Mouse (Mus musculus) layer of hippocampus, adult 9-10 months (tissue): ENCODE measurements around the gene Zkscan5.
"Not testable (repeated sequence)": the region's sequence is repeated elsewhere in the genome, so short reads cannot be mapped to it uniquely, and the experiment has no call there.

Source experiments
- DNase-seq: peaks from one replicate; pipeline ENCODE4 v3.0.0; 2022; ENCODE audit warnings: low spot score

Gene Zkscan5

DNA sequence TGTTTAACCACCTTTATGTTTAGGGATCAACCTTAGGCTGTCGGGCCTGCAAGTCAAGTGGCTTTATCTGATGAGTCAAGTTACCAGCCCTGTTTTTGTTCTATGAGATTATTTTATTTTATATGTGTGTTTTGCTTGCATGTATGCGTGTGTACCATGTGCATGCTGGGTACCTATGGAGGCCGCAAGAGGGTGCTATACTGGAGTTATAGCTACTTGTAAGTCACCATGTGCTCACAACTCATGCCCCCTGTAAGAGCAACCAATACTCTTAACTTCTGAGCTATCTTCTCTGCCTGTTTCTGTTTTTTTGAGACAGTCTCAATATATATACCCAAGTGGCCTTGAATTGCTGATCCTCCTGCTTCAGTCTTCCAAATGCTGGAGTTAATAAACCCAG, 9.1 kb downstream of the Zkscan5 start:
- DNase-seq: no peak

DNA sequence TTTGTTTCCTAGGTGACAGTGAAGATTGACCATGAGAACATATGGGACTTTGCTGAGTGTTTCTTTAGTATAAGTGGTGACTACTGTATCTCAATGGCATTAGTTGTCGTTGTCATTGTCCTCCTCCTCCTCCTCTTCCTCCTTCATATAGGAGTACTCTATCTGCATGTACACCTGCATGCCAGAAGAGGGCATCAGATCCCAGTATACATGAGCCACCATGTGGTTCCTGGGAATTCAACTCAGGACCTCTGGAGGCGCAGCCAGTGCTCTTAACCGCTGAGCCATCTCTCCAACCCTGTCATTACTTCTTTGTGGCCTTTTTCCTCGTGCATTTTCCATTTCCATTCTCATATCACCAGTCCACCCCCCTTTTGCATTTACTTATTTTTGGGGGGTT, 10.3 kb downstream of the Zkscan5 start:
- no peak for DNase-seq

DNA sequence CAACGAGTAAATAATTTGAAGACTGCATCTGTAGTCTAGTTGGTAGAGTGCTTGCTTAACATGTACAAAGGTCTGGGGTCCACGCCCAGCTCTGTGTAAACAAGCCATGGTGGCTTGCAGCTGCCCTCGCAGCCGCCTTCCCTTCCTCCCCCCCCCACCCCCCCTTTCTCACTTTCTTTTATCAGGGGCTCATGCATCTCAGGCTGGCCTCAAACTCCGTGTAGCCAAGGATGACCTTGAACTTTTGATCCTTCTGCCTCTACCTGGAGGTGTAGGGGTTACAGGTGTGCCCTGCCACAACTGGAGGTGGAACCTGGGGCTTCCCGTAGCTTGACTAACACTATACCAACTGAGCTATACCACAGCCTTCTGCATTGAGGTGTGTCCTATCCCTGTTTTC, 13.4 kb downstream of the Zkscan5 start:
- DNase-seq: no peak

DNA sequence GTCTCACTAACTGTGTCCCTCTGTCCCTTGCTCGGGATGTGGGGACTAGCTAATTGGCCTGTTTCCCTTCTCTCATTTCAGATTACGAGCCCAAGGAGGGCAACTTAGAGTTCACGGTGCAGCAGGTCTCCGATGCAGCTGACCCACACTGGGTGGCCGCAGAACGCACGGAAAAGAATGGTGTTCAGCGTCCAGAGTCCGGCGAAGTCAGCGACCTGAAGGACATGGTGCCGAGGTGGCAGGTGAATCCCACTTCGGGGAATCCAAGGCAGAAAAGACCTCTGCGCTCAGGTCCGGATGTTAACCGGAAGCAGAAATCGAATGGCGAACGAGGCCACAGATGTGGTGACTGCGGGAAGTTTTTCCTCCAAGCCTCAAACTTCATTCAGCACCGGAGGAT, 13.8 kb downstream of the Zkscan5 start:
- DNase-seq: no peak

DNA sequence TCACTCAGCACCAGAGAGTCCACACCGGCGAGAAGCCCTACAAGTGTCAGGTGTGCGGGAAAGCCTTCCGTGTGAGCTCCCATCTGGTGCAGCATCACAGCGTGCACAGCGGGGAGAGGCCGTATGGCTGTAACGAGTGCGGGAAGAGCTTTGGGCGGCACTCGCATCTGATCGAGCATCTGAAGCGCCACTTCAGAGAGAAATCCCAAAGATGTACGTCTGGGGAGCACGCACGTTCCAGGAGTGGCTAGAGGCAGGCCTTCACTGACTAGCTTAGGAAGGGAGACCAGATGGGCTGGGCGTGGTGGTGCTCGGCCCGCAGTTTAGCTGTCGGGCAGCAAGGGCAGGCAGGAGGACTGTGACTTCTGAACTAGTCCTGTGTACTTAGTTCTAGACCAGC, 14.3 kb downstream of the Zkscan5 start:
- no peak for DNase-seq

DNA sequence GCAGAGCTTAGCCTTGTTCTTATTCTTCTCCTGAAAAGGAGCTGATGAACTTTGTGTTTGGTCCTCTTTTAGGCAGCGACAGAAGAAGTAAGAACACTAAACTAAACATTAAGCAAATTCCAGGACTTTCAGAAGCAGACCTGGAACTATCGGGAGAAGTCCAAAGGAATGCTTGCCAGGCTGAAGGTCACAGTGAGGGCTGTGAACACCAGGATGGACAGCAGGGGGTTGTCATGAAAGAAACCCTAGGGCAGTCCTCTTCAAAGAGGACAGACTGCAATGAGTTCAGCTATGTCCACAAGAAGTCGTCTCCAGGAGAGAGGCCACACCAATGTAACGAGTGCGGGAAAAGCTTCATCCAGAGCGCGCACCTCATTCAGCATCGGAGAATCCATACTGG, 15.6 kb downstream of the Zkscan5 start:
- DNase-seq: no peak

DNA sequence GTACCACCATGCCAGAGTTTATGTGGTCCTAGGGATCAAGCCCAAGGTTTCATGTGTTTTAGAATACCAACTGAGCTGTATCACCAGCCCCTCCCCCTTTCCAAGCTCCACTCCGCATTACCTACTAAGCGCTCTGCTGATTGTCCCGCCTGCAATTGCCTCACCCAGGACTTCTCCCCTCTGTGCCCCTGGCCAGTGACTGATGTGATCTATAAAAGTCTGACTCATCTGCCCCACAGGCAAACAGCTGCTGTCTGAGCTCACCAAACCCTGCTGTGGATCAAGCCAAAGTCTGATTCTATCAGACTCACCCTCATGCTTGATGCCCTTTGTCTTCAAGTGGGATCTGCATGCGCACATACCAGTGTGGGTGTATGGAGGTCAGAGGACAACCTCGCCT, 18.5 kb downstream of the Zkscan5 start:
- DNase-seq: no peak

DNA sequence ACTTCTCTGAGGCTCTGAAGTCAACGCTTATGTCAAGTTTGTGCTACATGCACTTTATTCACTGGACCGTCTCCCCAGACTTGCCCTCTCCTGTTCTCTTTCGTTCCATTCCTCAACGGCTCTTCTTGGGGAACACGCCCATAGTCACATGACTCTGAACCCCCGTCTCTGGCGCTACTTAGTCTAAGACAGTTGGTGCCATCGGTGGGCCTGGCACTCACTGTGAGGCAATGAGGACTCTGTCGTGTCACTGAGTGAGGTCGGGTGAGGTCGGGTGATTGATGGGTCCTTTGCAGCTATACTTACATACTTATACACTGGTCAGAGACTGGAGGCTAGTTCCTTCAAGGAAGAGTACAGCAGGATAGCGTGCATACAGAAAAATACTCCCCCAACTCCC, 19.0 kb downstream of the Zkscan5 start:
- DNase-seq: no peak

DNA sequence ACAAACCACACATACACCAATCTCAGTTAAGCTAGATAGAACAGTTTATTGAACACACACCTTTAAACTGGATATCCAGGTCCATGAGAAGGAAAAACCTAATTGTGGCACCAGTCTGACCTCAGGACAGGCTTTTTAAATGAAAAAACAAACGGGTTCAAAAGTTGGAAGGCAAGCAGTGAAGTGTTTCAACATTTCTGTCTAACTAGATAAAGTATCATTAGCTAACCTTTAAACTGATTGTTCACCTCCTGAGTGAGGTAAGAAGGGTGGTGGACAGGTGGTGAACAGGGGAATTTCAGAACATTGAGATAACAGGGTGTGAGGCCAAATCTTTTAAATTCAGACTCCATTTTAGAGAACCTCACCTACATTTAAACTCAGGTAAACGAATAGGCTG, 22.1 kb downstream of the Zkscan5 start:
- DNase-seq: no peak

DNA sequence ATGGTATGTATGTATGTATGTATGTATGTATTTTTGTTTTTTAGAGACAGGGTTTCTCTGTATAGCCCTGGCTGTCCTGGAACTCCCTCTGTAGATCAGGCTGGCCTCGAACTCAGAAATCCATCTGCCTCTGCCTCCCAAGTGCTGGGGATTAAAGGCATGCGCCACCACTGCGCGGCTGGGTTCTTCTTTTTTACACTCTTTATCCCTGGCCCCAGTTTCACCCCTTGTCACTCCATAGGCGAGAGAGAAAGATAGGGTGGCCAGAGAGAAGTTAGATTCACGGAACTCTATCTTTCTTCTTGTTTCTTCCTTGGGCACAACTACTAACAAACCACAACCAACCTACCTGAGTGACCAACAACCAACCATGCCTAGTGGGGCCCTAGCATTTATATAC, 24.9 kb downstream of the Zkscan5 start:
- not testable (repeated sequence) for DNase-seq

DNA sequence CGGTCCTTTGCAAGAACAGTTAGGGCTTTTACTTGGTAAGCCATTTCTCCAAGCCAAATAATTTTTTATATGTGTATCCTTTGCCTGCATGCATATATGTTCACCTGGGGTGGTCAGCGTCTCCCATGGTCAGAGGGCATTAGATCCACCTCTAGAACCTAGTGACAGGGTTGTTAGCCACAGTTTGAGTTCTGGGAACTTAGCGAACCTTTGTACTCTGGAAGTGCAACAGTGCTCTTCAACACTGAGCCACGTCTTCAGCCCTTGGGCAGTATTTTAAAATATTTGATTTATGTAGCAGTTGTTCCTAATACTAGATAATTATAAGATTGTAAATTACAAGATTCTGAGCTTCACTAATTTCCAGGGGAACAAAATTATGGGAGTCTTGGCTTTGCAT, 26.3 kb downstream of the Zkscan5 start:
- no peak for DNase-seq

DNA sequence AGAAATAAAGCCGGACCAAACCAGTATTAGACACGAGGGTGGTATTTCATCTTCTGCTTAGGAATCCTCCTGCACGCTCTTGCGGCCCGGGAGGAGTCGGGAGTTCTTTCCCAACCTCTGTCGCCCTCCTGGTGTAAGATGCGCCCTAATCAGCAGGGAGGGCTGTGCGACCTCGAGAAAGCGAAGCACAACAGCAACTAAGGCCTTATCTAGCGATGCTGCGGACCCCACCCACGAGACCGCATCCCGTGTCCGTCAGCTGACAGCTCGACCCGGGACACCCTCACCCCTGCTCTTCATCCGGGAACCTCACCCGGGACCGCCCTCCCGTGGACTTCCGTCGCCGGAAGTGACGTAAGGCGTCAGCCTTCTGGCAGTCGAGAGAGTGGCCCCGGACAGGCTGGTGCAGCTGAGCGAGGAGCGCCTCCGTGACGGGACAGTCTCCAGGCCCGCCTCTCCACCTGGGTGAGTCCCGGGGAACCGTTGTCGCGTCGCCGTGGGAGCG, 27.1 kb downstream of the Zkscan5 start, which contains the start of gene Zfp655:
Gene Zfp655 (plus strand): TSS at position 349 of the 505 bp plus-strand sequence.
- DNase-seq: peak; percentile 91

DNA sequence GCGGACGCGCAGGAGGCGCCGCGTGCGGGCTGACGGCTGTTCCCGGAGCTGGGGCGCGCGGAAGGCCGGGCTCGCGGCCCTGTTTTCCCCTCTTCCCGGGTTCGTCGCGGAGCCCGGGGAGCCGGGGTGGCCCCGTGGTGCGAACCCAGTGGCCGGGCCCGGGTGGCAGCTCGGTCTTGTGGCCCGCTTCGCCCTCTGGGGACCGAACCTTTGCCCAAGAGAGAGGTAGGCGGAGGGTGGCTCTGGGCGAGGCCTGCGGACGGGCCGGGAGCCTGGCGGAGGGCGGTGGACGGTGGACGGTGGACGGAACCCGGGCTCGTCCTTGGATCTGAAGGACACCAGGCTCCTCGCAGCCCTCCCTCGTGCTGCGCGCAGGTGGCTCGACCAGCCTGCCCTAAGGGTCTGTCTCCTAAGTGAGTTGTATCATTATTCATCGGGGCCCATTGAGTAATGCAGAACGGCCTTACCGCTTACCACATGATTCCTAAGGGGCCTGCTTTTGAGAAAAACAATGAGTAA, 27.6 kb downstream of the Zkscan5 start:
- no peak for DNase-seq

DNA sequence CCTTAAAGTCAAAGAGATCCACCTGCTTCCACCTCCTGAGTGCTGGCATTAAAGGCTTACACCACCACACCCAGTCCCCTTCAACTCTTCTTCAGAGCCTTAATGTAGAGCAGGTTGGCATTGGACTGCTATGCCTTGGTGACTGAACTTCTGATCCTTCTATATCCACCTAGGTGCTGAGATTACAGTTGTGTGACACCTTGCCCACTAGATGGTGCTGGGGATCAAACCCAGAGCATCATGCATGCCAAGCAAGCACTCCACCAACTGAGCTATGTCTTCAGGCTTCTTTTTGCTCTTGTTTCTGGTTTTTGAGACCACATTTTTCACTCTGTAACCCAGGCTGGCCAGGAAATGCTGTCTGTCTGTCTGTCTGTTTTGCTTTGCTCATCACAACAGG, 30.3 kb downstream of the Zkscan5 start:
- no peak for DNase-seq

DNA sequence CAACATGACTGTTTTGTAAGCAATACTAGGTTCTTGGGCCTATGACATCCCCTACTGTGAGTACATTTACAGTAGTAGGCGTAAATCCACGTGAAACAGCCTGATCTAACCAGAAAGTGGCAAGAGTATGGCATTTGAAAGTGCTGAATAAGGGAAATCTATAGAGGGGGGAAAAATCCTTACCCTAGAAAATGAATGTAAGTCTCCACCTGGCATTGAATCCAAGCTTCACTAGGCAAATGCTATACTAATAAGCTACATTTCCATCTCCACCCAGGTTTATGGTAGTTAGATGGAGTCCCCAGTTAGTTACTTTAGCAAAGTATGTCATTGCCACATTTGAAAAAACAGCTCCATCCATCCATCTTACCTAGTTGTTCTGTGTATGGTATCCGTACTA, 45.2 kb downstream of the Zkscan5 start:
- no peak for DNase-seq
